Mouse (Mus musculus) NIH3T3 (cell line): ENCODE measurements around the gene 9130008F23Rik.
A peak's percentile ranks its signal among the peaks of the same experiment; 100 is the strongest.

Experiments used
- DNase-seq: peaks from one replicate; pipeline ENCODE4 v3.0.0-alpha.2; 2012; ENCODE audit warnings: low read depth

The 9130008F23Rik gene

DNA sequence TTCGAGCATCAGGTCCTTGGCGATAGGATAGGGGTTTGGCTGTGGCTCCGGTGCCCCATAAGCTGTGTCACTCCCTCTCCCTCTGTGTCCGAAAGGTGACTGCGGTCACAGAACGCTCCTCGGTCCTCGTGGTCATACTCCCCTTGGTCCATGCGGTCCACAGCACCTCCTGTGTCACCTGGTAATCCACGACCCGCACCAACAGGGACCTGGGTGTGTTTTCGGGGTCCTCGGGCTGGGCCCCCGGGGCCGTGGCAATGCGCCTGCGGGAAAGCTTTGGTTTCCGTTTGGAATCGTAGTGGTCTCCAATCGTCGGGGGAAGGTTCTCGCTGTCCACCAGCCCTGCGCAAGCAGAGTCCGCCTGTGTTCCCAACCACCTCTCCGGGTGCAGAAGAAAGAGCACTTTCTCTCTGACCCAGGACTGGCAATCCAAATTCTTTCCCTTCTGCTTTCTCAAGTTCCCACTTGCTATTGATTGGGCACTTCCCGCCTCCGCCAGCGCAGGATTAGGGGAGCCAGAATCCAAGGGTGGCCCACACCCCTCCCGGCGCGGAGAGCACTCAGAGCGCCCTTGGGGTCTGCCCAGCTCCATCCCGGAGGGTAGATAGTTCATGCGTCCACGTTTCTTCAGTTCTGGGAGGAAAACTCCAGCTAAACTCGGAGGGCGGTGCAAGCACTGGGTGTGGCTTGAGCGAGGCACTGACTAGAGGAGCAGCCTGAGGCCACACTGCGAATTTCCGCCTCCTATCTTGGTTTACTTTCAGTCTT lies at the start of gene 9130008F23Rik:
TSS of gene 9130008F23Rik (minus strand) at position 636 of the 768 bp plus-strand sequence.
- peak; percentile 86 for DNase-seq

DNA sequence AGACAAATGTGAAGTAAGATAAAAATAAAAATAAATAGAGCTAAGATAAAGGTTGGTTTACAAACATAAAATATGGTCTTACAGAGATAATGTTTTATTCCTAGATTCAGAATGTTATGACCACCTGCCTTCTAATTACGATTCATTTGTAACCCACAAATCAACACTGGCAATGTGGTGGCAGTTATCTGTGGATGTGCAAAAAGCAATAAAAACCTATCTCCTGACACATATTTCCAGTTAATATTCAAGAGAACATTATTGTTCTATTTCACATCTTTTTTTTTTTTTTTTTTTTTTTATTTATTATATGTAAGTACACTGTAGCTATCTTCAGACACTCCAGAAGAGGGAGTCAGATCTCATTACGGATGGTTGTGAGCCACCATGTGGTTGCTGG lies 35.1 kb upstream of the 9130008F23Rik start:
- no peak for DNase-seq

DNA sequence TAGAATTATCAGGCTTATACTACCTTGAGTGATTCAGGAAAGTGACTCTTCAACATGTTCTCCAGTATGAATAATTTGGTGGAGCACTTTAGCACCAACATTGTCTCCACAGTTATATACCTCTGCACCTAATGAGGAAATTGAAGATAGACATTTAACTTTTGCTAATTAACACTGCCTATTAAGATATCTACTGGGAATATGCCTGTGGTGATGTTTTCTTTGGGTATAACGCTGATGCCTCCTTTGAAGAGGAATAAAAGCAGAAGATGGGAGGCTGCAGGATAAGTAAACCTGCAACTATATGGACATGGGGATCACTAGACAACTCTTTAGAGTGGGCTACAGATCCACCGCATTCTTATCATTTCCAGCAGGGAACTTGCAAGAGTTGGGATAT lies 33.9 kb upstream of the 9130008F23Rik start, which contains the start of gene Glyatl3:
TSS of gene Glyatl3 (minus strand) at position 101 of the 400 bp plus-strand sequence.
- DNase-seq = no peak

GRCm38 (mm10) chr17:40904721-40905154 lies 24.4 kb upstream of the 9130008F23Rik start:
- DNase-seq = no peak

GRCm38 (mm10) chr17:40904056-40904597 lies 23.8 kb upstream of the 9130008F23Rik start:
- DNase-seq = no peak

GRCm38 (mm10) chr17:40903345-40903744 lies 23.0 kb upstream of the 9130008F23Rik start:
- DNase-seq = no peak

GRCm38 (mm10) chr17:40899783-40900363 lies 19.5 kb upstream of the 9130008F23Rik start:
- DNase-seq = no peak

GRCm38 (mm10) chr17:40896863-40897262 lies 16.5 kb upstream of the 9130008F23Rik start:
- DNase-seq = peak; percentile 88

GRCm38 (mm10) chr17:40887849-40888536 lies 7.6 kb upstream of the 9130008F23Rik start:
- DNase-seq = no peak

- DNase-seq = no peak
Observed at GRCm38 (mm10) chr17:40885155-40885554, 4.8 kb upstream of the 9130008F23Rik start.

DNA sequence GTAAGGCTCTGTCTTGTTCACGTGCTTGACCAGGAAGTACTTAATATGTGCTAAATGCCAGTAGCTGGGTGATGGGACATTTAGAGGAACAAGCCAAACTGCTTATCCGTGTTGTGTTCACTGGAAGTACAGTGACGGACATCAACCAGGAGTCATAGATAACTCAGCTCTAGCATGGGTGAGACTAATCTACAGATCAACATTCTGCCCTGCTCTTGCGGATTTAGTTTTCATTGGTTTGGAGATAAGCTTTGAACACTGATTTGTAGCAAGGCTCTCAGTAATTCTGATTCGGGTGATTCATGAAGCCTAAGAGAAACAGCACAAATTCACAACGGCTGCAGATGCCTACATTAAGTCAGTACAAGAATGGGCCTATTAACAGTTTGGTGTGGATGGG lies 1.8 kb upstream of the 9130008F23Rik start:
- no peak for DNase-seq

DNA sequence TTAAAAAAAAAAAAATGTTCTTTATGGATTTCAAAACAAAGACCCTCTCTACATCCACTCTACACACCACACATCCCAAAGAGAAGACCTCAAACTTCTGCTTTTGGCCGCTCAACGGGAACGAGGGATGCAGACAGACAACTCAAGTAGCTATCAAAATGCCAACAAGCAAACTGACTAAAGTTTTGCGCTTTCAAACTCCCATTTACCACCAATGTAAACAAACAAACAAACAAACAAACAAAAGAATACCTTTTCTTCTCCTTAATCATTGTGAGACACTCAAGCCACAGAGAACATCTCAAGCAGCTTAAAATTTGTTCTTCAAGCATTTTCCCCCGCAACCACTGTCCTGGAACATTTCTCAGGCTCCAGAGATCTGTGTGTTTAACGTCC lies 833 bp downstream of the 9130008F23Rik start:
- peak; percentile 32 for DNase-seq

GRCm38 (mm10) chr17:40877741-40878140 lies 2.6 kb downstream of the 9130008F23Rik start:
- peak; percentile 56 for DNase-seq

GRCm38 (mm10) chr17:40875568-40875967 lies 4.8 kb downstream of the 9130008F23Rik start:
- no peak for DNase-seq

GRCm38 (mm10) chr17:40874701-40875100 lies 5.7 kb downstream of the 9130008F23Rik start:
- peak; percentile 48 for DNase-seq

- DNase-seq = peak; percentile 59
Observed at GRCm38 (mm10) chr17:40873582-40874011, 6.8 kb downstream of the 9130008F23Rik start.

DNA sequence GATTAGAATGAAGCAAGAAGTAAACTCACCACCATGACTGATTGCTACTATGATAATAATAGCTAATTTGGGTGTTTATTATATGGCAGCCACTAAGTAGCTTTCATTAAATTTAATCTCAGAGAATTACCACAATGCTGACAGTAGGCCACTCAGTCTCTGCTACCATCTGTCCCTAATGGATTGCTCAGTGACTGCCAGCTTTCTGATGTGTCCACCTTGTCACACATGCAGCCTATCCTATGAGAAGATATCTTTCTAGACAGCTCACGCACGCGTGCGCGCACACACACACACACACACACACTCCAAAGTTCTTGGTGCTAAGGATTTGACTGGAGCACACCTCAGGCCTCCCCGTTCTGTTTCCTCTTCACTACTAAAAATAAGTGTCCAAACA lies 7.7 kb downstream of the 9130008F23Rik start:
- DNase-seq = no peak

- no peak for DNase-seq
Observed at GRCm38 (mm10) chr17:40868952-40869747, 11.2 kb downstream of the 9130008F23Rik start.

- no peak for DNase-seq
Observed at GRCm38 (mm10) chr17:40855065-40855464, 25.3 kb downstream of the 9130008F23Rik start.

GRCm38 (mm10) chr17:40837308-40837707 lies 43.1 kb downstream of the 9130008F23Rik start:
- peak; percentile 84 for DNase-seq

GRCm38 (mm10) chr17:40831870-40832269 lies 48.5 kb downstream of the 9130008F23Rik start:
- DNase-seq = peak; percentile 17
